20 mouse cellular contexts compared by ENCODE assay signal in the genomic region with DNA sequence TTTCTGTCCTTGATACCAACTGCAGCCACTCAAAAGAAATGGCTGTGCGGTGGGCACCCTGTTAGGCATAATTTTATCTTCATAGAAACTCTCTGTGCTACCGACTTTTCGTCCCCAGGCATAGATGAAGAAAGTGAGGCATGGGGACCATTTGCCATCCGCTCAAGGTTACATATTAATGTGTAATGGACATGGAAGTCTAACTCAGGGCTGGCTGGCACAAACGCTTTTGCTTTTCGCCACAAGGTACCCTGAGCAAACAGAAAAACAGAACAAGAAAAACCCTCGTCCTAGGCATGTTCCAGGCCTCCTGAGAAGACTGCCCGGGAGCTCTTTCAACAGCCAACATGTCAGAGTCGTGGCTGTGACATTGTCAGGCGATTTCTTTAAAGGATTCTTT.
DNase-seq lines count a peak whose midpoint lies in the region; ATAC-seq and TF ChIP-seq lines count a peak whose summit lies in the region.
"Had no signal": no experiment of that assay in that cellular context is flagged by ENCODE, and none has a peak within 500 bp of the region (broad histone marks: within the 10 kb centered on the region; RNA-seq: fewer than 3 reads in every experiment).

No protein-coding gene starts in this region.

- 76% methylated on average over 10 of the region's 10 CpGs for WGBS in kidney, embryonic 14.5 days
- 91% methylated on average over 10 of the region's 10 CpGs for WGBS in midbrain, embryonic 10.5 days
- WGBS in midbrain, embryonic 16.5 days, result 79% methylated on average over 10 of the region's 10 CpGs
- 53% methylated on average over 10 of the region's 10 CpGs for WGBS in liver, embryonic 15.5 days (ENCODE audit: insufficient replicate concordance)
- WGBS in intestine, postnatal 0 days, result 86% methylated on average over 10 of the region's 10 CpGs

- DNase-seq in kidney, adult 8-10 months, result peak; percentile 21 to 22
- no peak for DNase-seq in midbrain, embryonic 10.5 days (ENCODE audit: low spot score)
- DNase-seq in embryo, embryonic 10.5 days (ENCODE audit: low spot score), result no peak
- DNase-seq: adrenal gland, adult 8-10 months; adrenal gland, postnatal 36 days; cerebellum, adult 8-10 months; cerebellum, postnatal 25 days; forebrain, postnatal 0 days; gastrocnemius, postnatal 14 days; heart, adult 2 months; heart, postnatal 14 days had no signal

- 0 out of 2 replicates have a peak, but pooled peaks cover 6% of the 10 kb centered on the region for H3K4me1 ChIP-seq in kidney, embryonic 14.5 days (ENCODE audit: control insufficient read depth, insufficient read depth, low read length)
- peaks cover 21% of the 10 kb centered on the region for H3K4me1 ChIP-seq in midbrain, embryonic 10.5 days
- no peaks in the 10 kb centered on the region for H3K4me1 ChIP-seq in midbrain, embryonic 16.5 days (ENCODE audit: control insufficient read depth, insufficient read depth, low read length)
- peaks cover 16% of the 10 kb centered on the region for H3K4me1 ChIP-seq in liver, embryonic 15.5 days (replicated peaks)
- H3K4me1 ChIP-seq in intestine, postnatal 0 days (replicated peaks; ENCODE audit: control insufficient read depth, insufficient read depth, low read length), result no peaks in the 10 kb centered on the region
- H3K4me1 ChIP-seq: forebrain, embryonic 13.5 days had no signal

- no peaks in the 10 kb centered on the region for H3K9me3 ChIP-seq in kidney, embryonic 14.5 days (ENCODE audit: control insufficient read depth, low read length)
- no peaks in the 10 kb centered on the region for H3K9me3 ChIP-seq in midbrain, embryonic 10.5 days (replicated peaks)
- no peaks in the 10 kb centered on the region for H3K9me3 ChIP-seq in midbrain, embryonic 16.5 days (replicated peaks; ENCODE audit: control insufficient read depth, low read length, poor library complexity, severe bottlenecking)
- no peaks in the 10 kb centered on the region for H3K9me3 ChIP-seq in liver, embryonic 15.5 days (replicated peaks)
- no peaks in the 10 kb centered on the region for H3K9me3 ChIP-seq in intestine, postnatal 0 days (ENCODE audit: control insufficient read depth)
- H3K9me3 ChIP-seq: embryonic facial prominence, embryonic 13.5 days; forebrain, embryonic 13.5 days; heart, embryonic 15.5 days; hindbrain, embryonic 13.5 days had no signal

- no peaks in the 10 kb centered on the region for H3K36me3 ChIP-seq in kidney, embryonic 14.5 days (ENCODE audit: control insufficient read depth, insufficient read depth, low read length)
- H3K36me3 ChIP-seq in midbrain, embryonic 10.5 days, result no peaks in the 10 kb centered on the region
- no peaks in the 10 kb centered on the region for H3K36me3 ChIP-seq in midbrain, embryonic 16.5 days (ENCODE audit: control insufficient read depth, insufficient read depth, low read length)
- H3K36me3 ChIP-seq in liver, embryonic 15.5 days (replicated peaks), result no peaks in the 10 kb centered on the region
- H3K36me3 ChIP-seq in intestine, postnatal 0 days (ENCODE audit: control insufficient read depth, insufficient read depth), result no peaks in the 10 kb centered on the region
- H3K36me3 ChIP-seq: embryonic facial prominence, embryonic 13.5 days; heart, embryonic 15.5 days; hindbrain, embryonic 13.5 days had no signal

- H3K4me3 ChIP-seq in kidney, embryonic 14.5 days (ENCODE audit: low read length), result no peak overlapping the region
- H3K4me3 ChIP-seq in midbrain, embryonic 10.5 days, result no peak overlapping the region
- no peak overlapping the region for H3K4me3 ChIP-seq in midbrain, embryonic 16.5 days (ENCODE audit: low read depth, low read length)
- H3K4me3 ChIP-seq in liver, embryonic 15.5 days (replicated peaks), result no peak overlapping the region
- no peak overlapping the region for H3K4me3 ChIP-seq in intestine, postnatal 0 days (ENCODE audit: low read depth, low read length)
- H3K4me3 ChIP-seq: embryonic facial prominence, embryonic 13.5 days; forebrain, embryonic 13.5 days; heart, adult 2 months; heart, embryonic 15.5 days; hindbrain, embryonic 13.5 days had no signal

- no peak overlapping the region for H3K9ac ChIP-seq in kidney, embryonic 14.5 days (ENCODE audit: low read depth, low read length)
- H3K9ac ChIP-seq in midbrain, embryonic 16.5 days (ENCODE audit: low read depth, low read length), result no peak overlapping the region
- H3K9ac ChIP-seq in liver, embryonic 15.5 days, result no peak overlapping the region
- no peak overlapping the region for H3K9ac ChIP-seq in intestine, postnatal 0 days (ENCODE audit: low read depth, low read length)
- H3K9ac ChIP-seq: embryonic facial prominence, embryonic 13.5 days; forebrain, embryonic 13.5 days; forebrain, postnatal 0 days; heart, embryonic 15.5 days; hindbrain, embryonic 13.5 days had no signal

- ATAC-seq in kidney, embryonic 14.5 days (ENCODE audit: low FRiP score, low TSS enrichment), result no peak
- no peak for ATAC-seq in midbrain, embryonic 16.5 days
- no peak for ATAC-seq in liver, embryonic 15.5 days (ENCODE audit: insufficient read depth)
- ATAC-seq in intestine, postnatal 0 days, result no peak
- ATAC-seq: forebrain, embryonic 13.5 days; forebrain, postnatal 0 days had no signal

- H3K27ac ChIP-seq in kidney, embryonic 14.5 days (ENCODE audit: low read depth, low read length), result no peak overlapping the region
- peak overlapping the region; percentile 9; the same call in 1 of the 2 replicates for H3K27ac ChIP-seq in midbrain, embryonic 10.5 days (replicated peaks)
- H3K27ac ChIP-seq in midbrain, embryonic 16.5 days (ENCODE audit: low read length), result no peak overlapping the region
- H3K27ac ChIP-seq in liver, embryonic 15.5 days (replicated peaks), result peak overlapping the region; percentile 69
- no peak overlapping the region for H3K27ac ChIP-seq in intestine, postnatal 0 days (ENCODE audit: low read depth, low read length)
- H3K27ac ChIP-seq: embryonic facial prominence, embryonic 13.5 days; forebrain, embryonic 13.5 days; heart, adult 2 months; heart, embryonic 15.5 days; hindbrain, embryonic 13.5 days had no signal

- no peaks in the 10 kb centered on the region for H3K27me3 ChIP-seq in kidney, embryonic 14.5 days (ENCODE audit: control insufficient read depth, insufficient read depth, low read length)
- H3K27me3 ChIP-seq in midbrain, embryonic 10.5 days (ENCODE audit: low read depth, poor library complexity, severe bottlenecking), result 0 out of 2 replicates have a peak, but pooled peaks cover 5% of the 10 kb centered on the region
- H3K27me3 ChIP-seq in midbrain, embryonic 16.5 days (ENCODE audit: control insufficient read depth, insufficient read depth, low read depth, low read length), result no peaks in the 10 kb centered on the region
- no peaks in the 10 kb centered on the region for H3K27me3 ChIP-seq in liver, embryonic 15.5 days
- H3K27me3 ChIP-seq in intestine, postnatal 0 days (replicated peaks; ENCODE audit: control insufficient read depth, insufficient read depth, low read length), result no peaks in the 10 kb centered on the region
- H3K27me3 ChIP-seq: embryonic facial prominence, embryonic 13.5 days; forebrain, embryonic 13.5 days; heart, embryonic 15.5 days had no signal

- TF ChIP-seq CTCF in intestine, postnatal 0 days (IDR thresholded peaks at IDR 0.05; ENCODE audit: low read depth), result no peak

- no peak overlapping the region for H3K4me2 ChIP-seq in kidney, embryonic 14.5 days (replicated peaks; ENCODE audit: low read depth, low read length)
- H3K4me2 ChIP-seq in midbrain, embryonic 16.5 days (ENCODE audit: low read length), result no peak overlapping the region
- H3K4me2 ChIP-seq in liver, embryonic 15.5 days, result no peak overlapping the region
- no peak overlapping the region for H3K4me2 ChIP-seq in intestine, postnatal 0 days (replicated peaks; ENCODE audit: low read depth)
- H3K4me2 ChIP-seq: embryonic facial prominence, embryonic 13.5 days; forebrain, embryonic 13.5 days; heart, embryonic 11.5 days; heart, embryonic 15.5 days; hindbrain, embryonic 13.5 days had no signal

Comparison
In these comparisons a context has a peak if more than half of its experiments do, and no peak if none do; other contexts are left out.
1. H3K27ac ChIP-seq: peak in midbrain, embryonic 10.5 days (single experiment) and liver, embryonic 15.5 days (single experiment); none in kidney, embryonic 14.5 days (single experiment), midbrain, embryonic 16.5 days (single experiment) and intestine, postnatal 0 days (single experiment).
2. DNase-seq: peak in kidney, adult 8-10 months (2 of 2); none in midbrain, embryonic 10.5 days (single experiment) and embryo, embryonic 10.5 days (single experiment).